Mouse (Mus musculus): ENCODE results near the gene Eps15.
"Not testable (repeated sequence)": the region's sequence is repeated elsewhere in the genome, so short reads cannot be mapped to it uniquely, and the experiment has no call there.

The Eps15 gene

DNA sequence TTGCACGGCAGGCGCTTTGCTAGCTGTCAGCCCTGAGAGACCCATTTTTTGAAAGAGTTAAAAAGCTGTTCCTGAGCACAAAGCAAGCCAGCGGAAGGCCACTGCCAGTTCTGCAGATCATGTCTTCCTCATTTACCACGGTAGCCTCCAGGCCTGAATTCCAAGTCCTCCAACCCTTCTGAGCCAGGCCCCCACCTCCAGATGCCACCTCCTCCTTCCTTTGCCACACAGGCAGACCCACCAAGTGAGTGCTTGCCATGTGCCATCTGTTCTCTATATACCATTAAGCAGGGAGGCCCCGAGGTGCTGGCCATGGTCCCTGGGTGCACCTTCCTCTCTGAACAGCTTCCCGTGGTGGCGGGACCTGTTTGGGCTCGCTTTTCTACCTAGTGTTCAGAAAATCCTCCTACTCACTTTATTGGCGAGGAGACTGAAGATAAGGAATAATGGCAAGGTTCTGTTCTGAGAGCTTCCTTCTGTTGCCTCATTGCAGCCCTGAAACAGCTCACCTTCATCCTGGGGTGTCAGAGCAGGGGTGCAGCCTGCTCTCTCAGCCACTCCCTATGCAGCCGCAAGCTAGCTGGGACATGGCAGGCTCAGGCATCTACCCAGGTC is 120.4 kb downstream of the Eps15 start:
- no peak for DNase-seq (ENCODE audit: extremely low spot score, low spot score)

DNA sequence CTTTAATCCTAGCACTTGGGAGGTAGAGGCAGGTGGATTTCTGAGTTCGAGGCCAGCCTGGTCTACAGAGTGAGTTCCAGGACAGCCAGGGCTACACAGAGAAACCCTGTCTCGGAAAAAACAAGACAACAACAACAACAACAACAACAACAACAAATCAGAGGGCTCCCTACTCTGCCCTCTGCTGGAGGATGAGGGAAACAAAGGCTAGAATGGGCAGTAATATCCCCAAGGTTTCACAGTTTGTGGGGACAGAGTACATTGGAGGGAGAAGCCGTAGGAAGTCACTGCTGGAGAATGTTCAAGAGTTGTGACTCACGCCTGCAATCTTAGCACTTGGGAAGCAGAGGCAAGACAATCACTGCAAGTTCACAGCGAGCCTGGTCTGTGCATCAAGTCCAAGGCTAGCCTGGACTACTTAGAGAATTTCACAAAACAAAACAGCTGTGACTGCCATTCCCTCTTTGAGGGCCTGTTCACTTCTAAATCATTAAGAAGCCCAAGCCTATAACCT is 121.2 kb downstream of the Eps15 start:
- no peak for DNase-seq (ENCODE audit: extremely low spot score, low spot score)

DNA sequence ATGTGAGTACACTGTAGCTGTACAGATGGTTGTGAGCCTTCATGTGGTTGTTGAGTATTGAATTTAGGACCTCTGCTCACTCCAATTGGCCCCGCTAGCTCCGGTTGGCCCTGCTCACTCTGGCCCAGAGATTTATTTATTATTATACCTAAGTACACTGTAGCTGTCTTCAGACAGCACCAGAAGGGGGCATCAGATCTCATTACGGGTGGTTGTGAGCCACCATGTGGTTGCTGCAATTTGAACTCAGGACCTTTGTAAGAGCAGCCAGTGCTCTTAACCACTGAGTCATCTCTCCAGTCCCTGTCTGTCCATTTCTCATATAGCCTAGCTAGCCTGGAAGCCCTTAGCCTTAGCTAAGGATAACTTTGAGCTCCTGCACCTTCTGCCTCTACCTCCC is 124.8 kb downstream of the Eps15 start:
- DNase-seq (ENCODE audit: extremely low spot score, low spot score) = not testable (repeated sequence)

DNA sequence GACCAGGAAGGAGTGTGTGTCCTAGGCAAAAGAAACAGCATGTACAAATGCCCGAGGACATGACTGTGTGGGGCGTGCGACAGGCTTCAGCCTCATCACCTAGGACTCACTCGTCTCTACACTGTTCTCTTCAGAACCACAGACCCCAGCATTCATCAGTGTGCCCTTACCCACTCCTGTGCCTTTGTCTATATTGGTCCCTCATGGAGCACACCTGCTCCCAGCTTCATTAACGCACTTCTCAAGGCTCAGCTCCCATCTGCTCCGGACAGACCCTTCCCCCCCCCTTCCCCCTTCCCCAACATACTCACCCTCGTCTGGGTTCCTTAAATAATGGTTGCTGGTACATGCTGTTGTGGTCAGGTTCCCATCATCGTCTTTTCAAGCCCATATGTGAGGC is 125.3 kb downstream of the Eps15 start:
- DNase-seq (ENCODE audit: extremely low spot score, low spot score) = no peak

DNA sequence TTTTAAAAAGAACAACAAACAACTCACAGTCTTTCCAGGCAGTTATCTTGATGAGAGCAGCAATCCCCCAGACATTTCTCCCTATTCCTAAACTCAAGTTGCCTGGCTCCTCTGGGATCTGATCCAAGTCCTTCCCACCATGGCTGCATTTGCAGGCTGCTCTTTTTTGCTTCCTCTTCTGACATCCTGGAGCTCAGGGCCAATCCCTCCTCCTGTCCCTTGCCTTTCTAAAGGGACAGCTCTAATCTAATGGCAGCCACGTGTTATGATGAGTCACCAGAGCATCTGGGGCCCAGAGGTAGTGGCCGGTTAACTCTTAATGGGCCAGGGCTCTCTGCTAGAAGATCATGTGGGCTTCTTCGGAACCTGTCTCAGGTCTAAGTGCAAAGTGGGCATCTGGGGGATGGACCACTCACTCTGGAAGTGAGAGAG is 126.0 kb downstream of the Eps15 start:
- DNase-seq (ENCODE audit: extremely low spot score, low spot score) = peak; percentile 46

DNA sequence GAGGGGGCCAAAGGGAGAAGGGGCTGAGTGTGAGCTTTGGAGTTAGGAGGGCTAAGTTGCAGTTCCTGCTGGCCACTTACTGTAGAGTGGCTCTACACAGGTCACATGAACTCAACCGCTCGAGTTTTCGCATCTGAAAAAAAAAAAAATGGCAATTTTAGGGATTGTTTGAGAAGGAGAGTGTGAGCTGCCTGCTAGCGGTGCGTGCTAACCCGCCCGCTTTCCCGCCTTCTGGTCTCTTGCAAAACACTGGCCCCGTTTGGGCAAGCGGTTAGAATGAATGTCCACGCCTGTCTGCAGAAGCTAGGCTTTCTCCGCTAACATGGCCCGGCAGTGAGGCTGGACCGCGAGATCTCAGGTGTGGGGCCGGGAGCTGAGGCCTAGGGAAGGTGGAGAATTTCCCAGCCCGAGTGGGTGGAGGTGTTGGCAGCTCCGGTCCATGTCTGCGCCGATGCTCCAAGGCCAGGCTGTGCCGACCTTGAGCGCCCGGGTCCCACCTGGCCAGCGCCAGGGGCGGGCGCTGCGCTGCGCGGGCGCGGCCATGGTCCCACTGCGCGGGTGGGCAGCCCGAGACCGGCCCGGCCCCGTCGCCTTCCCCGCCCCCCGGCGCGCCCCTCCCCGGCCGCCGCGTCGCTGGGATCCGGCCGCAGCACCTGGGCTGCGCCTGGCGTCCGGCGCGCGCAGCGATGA is 126.6 kb downstream of the Eps15 start, which contains the start of gene Ttc39a:
Gene Ttc39a (plus strand): TSS at position 138 of the 690 bp plus-strand sequence.
- DNase-seq (ENCODE audit: extremely low spot score, low spot score) = peak; percentile 61

DNA sequence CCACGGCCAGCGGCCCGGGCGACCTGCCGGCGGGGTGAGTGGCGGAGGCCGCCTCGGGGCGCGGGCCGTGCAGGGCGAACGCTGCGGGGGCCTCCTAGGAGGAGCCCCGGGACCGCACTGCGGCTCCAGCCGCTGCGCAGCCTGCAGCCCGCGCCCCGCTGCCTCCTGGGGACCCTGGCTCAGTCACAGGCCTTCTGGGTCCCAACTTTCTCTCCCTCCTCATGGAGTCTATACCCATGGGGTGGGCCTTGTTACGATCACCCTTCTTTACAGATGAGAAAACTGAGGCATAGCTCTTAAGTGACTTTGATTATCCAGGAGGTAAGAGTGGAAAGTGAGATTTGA is 127.1 kb downstream of the Eps15 start:
- no peak for DNase-seq (ENCODE audit: extremely low spot score, low spot score)

DNA sequence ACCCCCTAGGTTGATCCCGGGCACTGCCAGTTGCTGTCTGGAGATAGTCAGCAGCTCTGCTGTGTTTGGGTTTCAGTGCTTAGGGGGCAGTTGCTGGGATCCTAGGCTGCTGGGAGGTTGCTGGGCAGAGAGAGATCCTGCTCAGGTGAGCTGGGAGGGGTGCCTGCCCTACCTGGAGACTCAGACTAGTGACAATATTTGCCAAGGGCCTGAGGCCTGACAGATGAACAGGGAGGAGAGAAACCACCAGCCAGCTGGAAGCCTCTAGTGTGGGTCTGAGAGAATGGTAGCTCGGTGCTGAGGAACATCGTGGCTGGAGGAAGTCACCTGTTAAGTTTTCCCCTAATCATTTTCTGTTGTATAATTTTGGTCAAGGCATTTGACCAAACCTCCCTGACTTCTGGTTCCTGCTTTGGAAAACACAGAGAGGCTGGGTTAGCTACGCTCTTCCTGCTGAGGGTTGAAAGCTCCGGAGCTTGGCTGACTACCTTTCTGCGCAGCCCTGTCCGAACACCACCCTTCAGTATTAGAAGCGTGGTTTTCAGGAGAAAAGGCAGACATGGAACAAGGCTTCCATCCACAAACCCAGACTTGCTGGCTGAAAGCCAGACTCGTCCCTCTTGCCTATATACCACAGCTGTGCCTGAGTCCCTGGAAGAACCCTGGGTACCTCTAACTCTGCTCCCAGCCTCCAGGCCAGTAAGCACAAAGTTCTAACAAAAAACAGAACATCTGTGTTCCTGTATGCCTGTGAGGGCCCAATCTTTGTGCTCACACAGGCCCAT is 127.8 kb downstream of the Eps15 start:
- DNase-seq (ENCODE audit: extremely low spot score, low spot score) = no peak

DNA sequence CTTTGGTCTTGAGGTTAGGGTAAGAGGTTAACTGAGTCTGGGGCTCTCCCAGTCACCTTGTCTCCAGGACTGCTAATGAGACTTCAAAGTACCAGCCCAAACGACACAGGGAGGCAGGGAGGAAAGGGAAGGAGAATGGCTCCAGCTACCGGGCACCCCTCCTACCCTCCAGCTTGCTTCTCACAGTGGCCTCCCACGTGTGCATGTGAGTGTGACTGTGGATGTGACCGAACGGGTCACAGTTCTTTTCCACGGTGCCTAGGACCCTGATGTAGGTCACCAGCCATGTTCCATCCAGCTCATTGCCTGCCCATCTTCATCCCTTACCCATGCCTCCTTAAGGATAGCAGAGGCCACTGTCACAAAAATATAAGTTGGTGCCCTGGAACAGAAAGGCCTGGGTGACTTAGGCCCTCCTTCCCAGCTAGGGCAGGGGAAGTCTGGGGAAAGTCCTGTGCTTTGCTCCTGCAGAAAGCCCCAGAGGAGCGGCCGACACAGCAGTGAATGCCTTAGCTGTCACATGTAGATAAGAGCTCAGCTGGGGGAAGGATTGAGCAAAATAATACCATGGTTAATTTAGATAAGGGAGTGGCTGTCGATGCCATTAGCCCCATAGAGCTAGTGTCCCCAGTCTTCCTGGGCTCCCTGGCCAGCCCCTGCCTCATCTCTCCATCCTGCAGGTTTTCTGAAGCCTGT is 130.8 kb downstream of the Eps15 start:
- no peak for DNase-seq (ENCODE audit: extremely low spot score, low spot score)

DNA sequence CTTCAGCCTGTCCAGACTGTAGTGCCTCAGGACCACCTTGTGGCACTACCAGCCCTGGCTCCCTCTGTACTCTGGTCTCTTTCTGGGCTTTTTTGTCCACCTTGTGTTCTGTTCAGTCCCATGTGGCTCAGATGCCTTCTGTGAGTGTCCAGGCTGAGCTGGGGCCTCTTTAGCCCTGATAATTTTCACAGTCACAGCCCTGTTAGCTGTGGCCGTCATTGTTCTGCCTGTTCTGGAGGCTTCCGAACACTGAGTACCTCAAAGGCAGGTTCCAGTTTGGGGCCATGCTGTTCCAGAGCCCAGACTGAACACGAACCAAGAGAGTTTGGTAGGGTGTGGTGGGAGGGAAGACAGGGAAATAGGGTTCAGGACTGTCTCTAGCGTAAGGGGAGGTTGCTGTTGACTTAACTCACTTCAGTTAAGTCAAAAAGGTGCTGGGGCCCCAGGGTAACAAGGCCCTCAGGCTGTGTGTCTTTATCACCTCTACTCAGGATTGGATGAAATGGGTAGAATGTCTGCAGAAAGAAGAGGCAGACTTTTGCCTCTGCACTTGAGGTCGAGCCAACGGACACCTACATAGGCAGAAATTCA is 131.4 kb downstream of the Eps15 start:
- DNase-seq (ENCODE audit: extremely low spot score, low spot score) = no peak

DNA sequence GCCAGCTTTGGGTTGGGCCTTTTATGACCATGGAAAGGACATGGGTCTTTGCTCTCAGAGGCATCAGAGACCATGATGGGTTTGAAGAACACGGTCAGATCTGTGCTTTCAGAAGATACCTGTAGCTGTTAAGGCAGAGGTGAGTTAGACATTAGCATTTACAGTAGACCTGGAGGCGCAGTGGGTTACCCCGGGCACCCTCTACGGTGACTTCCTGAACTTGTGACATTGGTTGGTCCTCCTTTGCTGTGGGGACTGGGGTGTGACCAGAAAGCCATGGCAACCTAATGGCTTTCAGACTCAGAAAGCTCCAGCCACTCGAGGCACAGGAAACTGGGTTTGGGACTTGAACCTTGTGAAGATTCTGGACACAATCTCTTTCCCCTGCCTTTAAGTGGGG is 132.2 kb downstream of the Eps15 start:
- DNase-seq (ENCODE audit: extremely low spot score, low spot score) = no peak

DNA sequence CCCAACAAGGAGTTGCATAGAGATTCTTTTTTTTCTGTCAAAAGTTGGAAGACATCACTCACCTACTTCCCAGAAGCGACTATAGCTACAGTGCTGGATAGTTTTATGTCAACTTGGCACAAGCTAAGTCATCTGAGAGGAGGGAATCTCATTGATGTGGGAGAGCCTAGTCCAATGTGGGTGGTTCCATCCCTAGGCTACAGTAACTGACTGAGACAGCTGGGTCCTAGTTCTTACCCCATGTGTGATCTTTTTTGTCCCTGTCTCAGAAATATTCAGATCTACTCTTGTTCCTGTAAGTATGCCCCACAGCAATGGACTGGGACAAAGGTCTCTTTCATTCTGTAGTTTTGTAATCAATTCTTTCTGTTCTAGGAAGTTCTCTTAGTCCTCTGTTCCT is 137.9 kb downstream of the Eps15 start:
- no peak for DNase-seq (ENCODE audit: extremely low spot score, low spot score)

DNA sequence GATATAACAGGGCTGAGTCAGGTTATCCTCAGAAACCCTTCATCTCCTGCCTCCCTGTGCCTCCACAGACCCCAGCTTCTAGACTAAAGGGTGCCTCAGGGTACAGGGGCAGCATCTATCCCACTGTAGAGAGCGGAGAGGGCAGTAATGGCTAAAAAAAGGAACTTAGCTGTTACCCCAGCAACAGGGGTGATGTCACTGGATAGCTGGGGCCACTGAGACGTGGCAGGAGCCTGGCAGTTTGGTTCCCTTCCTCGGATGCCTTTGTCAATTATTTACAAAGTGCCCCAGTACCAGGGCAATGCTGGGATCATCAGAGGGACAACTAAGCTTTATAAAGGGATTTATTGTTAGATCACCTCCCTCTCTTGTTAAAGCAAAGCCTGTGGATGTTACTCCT is 138.9 kb downstream of the Eps15 start:
- no peak for DNase-seq (ENCODE audit: extremely low spot score, low spot score)

DNA sequence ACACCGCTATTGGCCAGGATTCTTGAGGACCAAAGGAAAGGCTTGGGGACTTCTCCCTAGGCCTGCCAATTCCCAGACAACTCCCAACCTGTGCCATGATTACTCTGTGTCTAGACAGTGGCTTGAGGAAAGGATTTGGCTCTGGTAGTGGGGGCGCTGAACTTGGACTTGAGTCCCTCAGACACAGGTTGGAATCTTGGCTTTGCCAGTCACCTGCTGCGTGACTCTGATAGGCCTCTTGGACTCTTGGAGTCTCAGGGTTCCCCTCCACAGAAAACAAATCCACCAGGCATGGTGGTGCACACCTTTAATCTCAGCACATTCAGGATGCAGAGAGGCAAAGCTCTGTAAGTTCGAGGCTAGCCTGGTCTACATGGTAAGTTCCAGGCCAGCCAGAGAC is 139.5 kb downstream of the Eps15 start:
- no peak for DNase-seq (ENCODE audit: extremely low spot score, low spot score)

DNA sequence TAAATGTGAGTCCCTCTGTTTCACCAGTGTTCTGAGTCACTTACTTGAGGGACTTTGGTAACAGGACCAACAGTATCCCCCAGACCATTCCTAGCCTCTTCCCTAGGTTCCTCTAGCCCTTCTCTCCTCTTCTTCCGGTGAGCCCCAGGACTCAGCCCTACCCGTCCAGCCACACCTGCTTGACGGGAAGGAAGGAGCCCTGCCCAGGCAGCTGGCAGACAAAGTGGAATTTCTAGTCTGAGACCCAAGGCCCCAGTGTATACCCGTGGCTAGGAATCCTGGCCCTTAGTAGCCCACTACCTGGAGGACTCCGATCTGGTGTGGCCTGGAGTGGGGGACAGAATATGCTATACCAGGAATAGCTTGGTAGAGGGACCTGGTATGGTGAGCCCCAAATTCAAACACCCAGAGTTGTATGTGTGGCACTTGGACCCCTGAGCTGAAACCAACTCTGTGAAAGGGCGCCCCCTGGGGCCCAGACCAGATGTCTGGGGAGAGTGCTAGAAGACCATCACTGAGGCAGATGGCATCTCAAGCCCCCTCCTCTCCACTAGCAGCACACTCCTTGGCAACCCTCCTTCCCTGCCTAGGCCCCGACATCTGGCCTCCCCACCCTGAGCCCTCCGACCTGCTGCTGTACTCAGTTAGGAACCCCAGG is 140.2 kb downstream of the Eps15 start:
- no peak for DNase-seq (ENCODE audit: extremely low spot score, low spot score)

DNA sequence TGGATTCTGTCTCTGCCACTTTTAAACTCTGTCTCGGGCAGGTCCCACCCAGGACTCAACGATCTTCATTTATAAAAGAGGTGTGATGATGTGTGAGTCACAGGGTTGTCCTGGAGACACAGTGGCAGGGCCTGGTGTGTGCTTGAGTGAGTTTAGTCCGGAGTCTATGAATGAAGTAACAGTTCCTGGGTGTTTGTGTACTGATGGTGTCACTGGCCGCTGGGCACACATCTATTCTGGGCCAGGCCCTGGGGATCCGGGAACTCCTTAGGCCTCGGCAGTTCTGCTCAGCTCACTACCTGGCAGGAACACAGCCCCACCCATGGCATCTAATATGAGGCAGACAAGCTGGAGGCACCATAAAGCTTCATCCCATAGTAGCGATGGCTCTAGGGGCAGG is 141.5 kb downstream of the Eps15 start:
- DNase-seq (ENCODE audit: extremely low spot score, low spot score) = no peak

DNA sequence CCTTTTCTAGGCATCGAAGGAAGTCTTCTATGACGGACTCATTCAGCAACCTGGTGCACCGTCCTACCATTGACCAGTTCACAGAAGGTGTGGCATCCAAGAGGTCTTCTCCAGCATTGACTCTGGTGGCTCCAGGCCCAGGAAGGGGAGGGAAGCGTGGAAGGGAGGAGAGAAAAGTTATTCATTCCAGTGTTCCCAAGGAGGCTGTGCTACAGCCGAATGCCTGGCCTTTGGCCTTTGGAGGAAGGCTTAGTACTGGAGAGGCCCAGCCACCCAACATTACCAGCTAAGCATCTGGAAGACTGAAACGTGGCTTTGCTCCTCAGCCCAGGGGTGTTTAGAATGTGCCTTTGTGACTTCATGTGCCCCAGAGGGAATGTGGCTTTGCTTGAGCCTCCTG is 142.4 kb downstream of the Eps15 start:
- DNase-seq (ENCODE audit: extremely low spot score, low spot score) = no peak

DNA sequence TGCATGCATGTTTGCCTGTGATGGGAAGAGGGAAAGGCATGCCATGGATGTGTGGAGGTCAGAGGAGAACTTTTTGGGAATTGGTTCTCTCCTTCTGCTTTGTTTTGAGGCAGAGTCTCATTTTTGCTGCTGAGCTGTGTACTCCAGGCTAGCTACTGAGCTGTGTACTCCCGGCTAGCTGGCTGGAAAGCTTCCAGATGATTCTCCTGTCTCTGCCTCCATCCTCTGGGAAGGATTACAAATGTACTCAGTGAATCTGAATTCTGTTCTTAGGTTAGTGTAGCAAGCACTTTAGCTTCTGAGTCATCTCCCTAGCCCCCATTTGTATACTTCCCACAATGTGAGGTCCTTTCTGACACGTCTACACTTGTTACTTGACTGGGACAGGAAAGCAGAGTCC is 143.4 kb downstream of the Eps15 start:
- DNase-seq (ENCODE audit: extremely low spot score, low spot score) = no peak

DNA sequence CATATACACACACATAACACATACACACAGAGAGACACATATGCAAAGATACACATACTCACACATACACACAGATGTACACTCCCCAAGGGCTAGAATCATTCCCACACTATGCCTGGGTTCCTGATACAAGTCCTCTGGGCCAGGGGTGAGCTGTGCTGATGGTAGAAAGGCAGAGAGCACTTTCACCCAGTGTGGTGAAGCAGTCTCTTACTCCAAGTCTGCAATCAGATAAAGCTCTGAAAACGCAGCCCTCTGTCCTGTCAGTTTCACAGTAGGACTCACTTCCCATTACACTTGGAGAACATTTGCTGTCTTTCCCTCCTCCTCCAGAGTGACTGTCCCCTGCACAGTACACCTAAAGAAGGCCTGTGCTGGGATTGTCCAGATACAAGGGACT is 147.0 kb downstream of the Eps15 start:
- no peak for DNase-seq (ENCODE audit: extremely low spot score, low spot score)

DNA sequence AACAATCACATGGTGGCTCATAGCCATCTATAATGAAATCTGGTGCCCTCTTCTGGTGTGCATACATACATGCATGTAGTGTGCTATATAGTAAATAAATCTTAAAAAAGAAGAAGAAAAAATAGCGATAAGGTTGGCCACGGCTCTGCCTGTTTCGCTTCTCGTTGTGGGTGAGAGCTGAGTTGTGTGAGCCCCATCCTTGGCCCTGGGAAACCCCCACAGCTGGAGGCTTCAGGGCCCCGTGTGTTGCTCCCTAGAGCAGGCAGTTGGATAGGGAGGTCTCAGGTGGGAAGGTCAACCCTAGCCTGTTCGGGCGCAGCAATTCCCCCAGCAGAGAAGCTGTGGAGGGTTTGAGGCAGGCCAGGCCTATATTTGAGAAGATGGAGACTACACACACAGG is 150.2 kb downstream of the Eps15 start:
- DNase-seq (ENCODE audit: extremely low spot score, low spot score) = no peak

DNA sequence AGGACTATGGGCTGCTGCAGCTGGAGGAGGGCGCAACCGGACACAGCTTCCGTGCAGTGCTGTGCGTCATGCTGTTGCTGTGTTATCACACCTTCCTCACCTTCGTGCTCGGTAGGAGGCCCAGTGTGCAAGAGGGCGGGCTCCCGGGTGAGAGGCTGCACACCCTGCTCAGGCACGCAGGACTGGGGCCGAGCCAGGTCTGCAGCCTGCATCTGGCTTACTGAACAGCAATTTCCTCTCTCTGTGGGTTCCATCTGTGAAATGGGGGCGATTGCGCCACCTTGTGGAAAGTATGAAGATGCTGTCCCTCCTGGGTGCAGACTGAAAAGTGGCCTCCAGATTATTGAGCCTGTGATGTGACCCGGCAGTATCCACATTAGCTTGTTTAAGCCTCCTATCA is 150.8 kb downstream of the Eps15 start:
- DNase-seq (ENCODE audit: extremely low spot score, low spot score) = peak; percentile 49
